Mouse (Mus musculus) kidney, postnatal 25 days (tissue): Measurements from ENCODE around the gene Anks1.

Experiments used
- DNase-seq, 2 experiments: peaks; one replicate each; pipeline ENCODE4 v3.0.0; 2021; ENCODE audit warnings: mixed read lengths in 2 of 2

Anks1 gene

DNA sequence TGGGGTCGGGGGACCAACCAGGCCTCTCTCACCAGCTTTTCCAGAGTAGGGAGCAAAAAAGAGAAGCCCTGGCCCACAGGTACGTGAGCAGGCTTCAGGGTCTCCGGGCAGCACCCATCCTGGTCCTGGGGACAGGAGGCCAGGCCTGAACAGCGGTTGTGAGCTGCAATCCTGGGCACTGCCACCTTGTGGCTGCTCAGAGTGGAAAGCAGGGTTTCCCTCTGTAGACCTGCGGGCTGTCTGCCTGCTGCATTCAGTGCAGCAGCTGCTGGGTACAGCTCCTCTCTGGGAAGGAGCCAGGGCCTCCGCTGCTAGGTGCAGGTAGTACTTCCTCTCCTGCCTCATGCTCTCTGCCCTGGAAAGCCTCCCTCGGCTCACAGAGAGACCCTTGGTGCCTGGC, 152.4 kb downstream of the Anks1 start:
- DNase-seq: peak in 1 of 2 experiments; percentile 42

- no peak for DNase-seq
Measured at GRCm38 (mm10) chr17:28062710-28063109, 153.6 kb downstream of the Anks1 start.

GRCm38 (mm10) chr17:28063163-28063562, 154.1 kb downstream of the Anks1 start:
- no peak for DNase-seq

DNA sequence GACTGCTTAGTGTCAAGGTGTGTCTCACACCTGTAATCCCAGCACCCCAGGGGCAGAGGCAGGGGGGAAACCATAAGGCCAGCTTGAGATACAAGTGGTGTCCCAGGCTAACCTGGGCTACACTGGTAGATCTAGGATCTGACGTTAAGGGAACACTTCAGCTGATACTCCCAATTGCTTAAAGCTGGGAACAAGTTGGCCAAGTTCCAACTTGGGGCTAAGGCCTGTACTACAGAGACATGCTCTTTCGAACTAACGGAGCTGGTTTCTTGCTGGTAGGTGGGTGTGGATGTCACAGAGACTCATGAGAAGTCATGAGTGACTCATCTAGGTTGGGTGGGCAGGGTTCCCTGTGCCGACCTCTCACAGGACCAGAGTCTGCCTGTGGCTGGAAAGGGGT, 158.2 kb downstream of the Anks1 start:
- no peak for DNase-seq

DNA sequence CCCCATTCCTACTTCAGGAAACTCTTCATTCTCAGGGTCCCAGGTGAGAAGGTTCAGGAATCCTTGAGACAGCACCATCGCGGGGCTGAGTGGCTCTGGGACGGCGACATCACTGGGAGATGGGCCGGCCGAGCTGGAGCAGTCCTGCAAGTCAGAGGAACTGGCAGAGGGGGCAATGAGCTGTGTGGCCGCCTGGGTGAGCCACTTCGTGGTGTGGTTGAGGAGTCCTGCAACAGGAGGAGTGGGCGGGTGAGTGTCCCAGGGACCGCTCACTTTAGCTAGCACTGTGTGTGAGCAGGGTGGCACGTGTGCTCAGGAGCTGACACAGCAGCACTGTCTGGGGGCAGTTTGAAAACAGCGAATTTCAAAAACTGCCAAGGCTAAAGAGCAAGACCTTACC, 160.3 kb downstream of the Anks1 start:
- DNase-seq: no peak

DNA sequence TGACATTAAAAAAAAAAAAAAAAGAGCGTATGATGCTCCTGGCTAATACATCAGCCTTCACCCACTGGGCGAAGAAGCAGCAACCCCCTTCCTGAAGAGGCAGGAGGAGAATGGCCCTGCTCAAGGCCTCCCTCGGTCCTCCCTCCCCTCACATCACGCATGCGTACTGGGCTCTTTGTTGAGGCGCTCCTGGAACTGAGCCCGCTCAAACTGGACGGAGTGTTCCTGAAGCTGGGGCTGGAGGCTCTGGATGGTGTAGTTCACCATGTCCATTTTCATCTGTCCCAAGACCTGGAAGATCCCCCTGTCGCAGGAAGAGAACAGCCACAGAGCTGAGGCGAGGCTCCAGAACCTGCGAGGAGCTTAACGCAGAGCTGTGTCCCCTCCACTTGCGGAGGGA, 161.2 kb downstream of the Anks1 start:
- no peak for DNase-seq

DNA sequence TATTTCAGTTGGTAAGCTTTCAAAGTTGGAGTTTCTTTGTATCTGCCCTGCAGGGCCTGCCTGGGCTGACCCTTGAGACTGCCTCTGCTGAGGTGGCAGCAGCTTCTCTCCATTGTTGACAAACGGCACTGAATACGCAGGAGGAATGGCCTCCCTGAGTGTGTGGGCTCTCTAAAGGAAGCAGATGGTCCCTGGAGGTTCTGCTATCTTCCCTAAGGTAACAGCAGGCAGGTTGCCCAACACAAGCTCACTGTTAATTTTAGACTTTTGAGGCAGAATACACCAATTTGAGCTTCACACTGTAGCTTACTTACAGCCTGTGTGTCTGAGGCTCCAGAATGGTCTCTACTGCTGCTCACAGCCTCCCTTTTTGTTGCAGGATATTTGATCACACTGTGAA, 163.6 kb downstream of the Anks1 start:
- no peak for DNase-seq

DNA sequence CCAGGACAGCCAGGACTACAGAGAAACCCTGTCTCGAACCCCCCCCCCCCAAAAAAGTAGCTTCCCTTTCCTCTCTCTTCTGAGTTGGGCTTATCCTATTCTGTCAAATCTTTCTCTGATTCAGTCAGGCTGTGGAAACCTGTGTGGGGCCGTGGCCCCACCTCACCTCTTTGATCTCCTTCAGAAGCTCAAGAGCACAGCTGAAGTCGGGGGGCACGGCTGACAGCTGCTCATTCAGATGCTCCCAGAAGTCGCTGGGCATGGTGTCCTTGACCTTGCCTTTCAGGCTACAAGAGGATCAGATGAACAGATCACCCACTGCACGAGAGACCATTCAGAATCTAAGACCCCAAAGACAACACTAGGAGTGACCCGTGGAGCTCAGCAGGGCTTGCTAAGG, 165.4 kb downstream of the Anks1 start:
- no peak for DNase-seq

DNA sequence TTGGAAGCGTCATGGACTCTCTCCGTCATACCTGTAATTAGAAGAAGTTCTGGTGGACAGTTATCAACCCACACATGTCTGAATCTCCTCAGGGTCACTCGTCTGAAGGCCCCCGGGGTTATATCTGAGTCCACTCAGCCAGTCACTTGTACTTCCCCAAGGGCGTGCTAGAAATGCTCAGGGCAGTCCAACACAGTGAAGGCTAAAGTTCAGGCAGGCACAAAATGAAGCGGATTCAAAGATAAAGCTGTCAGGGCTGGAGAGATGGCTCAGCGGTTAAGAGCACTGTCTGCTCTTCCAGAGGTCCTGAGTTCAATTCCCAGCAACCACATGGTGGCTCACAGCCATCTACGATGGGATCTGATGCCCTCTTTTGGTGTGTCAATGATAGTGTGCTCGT, 168.9 kb downstream of the Anks1 start:
- no peak for DNase-seq

DNA sequence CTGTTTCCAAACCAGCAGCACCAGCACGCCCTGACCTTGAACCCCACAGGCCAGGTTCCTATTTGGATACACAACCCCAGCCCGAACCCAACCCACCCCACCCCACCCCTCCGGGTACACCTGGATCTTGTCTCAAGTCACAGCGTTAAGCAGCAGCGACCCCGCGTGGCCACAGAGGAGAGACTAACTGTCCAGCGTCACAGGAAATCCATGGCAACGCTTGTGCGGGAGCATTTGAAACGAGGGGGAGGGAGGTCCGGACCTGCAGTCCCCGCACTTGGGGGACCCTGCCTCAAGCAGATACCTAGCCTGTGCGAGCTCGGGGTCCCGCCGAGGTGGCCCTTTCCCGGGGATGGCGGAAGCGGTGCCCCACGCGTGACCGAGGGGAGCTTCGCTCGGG, 170.5 kb downstream of the Anks1 start:
- DNase-seq: peak; percentile 91 to 94

GRCm38 (mm10) chr17:28080045-28080816, 171.1 kb downstream of the Anks1 start, which contains the start of gene Tcp11:
Tcp11 (minus strand) TSS chr17:28080639.
- DNase-seq: peak in 1 of 2 experiments; percentile 60

DNA sequence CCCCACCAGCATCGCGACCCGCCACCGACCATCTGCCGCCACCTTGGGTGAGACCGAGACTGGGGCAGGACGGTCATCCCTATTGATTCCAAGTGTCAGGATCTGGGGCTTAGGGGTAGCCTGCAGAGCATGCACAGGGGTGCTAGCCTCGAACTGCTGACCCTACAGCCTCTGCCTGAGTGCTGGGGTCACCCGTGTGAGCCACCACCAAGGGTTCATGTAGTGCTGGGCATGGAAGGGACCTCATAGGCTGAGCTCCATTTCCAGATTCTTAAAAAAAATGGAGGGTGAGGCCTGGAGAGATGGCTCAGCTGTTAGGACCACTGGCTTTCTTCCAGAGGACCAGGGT, 171.7 kb downstream of the Anks1 start:
- no peak for DNase-seq

GRCm38 (mm10) chr17:28081385-28081784, 172.3 kb downstream of the Anks1 start:
- DNase-seq: peak in 1 of 2 experiments; percentile 60

- no peak for DNase-seq
Measured at GRCm38 (mm10) chr17:28081856-28082255, 172.8 kb downstream of the Anks1 start.

DNA sequence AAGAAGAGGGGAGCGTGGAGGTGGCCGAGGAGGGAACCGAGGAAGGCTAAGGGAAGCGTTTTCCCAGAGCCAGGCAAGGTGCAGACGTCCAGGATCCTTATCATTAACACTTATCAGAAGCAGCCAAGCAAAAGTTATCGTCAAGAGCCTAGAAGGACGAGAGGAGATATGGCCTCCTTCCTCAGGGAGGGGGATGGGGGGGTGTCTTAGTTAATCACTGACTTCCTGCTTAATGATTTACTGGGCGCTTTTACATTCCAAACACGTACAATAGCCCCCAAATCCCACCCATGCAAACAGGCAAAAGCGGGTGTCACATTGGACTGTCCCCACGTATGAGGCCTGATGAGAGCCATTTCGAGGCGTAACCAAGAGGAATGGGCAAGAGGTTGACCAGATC, 173.8 kb downstream of the Anks1 start:
- DNase-seq: no peak

DNA sequence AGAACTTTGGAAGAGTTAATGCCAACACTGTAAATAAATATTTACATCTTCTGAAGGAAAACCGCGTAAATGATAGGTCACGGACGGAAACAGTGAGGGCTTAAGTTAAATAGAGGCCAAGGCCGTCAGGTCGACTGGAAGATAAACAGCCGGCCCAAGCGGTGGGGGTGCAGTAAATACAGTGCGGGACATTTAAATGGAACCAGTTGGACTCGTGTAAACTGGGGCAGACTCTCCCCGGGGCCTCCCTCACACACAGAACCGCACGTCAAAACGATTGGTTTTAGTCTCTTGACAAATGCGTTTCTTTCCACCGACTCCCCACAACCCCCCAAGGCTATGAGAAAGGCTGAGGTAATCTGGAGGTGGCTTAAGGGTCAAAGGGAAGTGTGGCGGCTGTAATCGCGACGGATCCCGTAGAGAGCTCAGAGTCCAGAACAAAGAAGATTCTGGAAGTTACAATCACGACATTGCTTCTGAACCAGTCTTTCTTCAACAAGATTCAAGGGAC, 175.3 kb downstream of the Anks1 start:
- no peak for DNase-seq

DNA sequence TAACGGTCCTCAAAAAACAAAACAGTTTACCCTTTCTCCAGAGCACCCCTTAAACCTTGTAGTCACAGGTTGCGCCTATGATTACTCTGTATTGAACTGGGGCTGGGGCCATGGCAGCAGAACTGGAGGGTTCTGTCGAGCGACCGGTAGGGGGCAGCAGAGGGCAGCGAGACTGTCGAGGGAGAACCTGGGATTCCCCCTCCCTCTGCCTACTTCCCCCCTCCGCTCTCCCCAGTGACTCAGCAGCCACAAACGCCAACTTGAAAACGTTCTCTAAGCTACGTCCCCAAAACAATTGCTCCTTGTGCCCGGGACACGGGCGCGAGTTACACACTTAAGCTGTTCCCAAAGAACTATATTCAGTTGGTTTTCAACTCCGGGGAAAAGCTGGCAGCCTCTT, 175.9 kb downstream of the Anks1 start:
- DNase-seq: peak; percentile 90 to 91

DNA sequence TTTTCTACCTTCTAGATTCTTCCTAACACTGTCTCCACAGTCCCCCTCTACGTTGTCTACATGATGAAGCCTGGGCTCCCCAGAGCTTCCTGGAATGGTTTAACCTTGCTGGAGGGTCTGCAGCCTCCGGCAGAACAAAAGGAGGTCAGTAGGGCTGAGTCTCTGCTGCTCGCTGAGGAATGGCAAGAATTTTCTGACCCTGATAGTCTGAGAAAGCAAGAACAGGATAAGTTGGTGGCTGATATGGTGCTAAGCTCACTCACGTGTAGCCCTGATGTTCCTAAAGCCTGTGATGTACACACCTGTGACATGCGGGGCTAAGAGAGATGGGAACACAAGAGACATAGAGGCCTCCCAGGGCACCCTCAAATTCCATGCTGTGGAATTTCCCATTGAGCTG, 178.3 kb downstream of the Anks1 start:
- DNase-seq: no peak

DNA sequence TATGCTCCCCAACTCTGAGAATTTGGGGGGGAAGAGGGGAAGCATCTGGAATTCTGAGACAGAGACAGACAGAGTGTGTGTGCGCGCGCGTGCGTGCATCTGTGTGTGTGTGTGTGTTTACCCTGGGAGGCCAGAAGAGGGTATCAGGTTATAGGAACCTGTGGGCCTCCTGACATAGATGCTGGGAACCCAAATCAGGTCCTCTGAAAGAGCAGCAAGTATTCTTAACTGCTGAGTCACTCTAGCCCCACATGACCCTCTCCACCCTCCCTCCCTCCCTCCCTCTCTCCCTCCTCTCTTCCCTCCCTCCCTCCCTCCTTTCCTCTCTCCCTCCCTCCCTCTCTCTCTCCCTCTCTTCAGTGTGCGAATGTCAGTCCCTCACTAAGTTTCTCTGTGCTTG, 179.6 kb downstream of the Anks1 start:
- DNase-seq: no peak

DNA sequence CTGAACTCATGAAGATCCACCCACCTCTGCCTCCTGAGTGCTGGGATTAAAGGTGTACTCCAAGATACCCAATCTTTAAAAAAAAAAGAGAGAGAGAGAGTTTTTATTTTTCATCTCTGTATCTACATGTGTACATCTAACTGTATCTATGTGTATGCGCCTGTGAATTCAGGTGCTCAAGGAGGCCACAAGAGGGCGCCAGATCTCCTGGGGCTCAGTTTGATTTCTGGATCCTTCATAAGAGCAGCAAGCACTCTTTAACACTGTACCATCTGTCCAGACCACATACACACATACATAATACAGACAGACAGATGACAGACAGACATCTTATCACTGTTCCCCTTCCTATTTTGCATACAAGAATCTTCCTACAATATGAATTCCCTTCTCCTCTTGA, 183.2 kb downstream of the Anks1 start:
- no peak for DNase-seq

DNA sequence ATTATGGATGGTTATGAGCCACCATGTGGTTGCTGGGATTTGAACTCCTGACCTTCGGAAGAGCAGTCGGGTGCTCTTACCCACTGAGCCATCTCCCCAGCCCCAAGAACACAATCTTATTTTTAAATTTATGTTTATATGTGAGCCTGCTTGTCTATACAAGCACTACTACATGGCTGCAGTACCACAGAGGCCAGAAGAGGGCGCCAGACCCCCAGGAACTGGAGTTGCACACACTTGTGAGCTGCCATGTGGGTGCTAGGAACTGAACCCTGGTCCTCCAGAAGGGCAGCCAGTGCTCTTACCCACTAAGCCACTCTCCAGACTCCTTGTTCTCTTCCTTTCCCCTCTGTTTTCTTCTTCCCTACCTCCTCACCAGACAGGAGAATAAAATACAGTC, 184.7 kb downstream of the Anks1 start:
- DNase-seq: no peak

GRCm38 (mm10) chr17:28096418-28096817, 187.3 kb downstream of the Anks1 start:
- DNase-seq: no peak

- peak in 1 of 2 experiments; percentile 63 for DNase-seq
Measured at GRCm38 (mm10) chr17:28097308-28097707, 188.2 kb downstream of the Anks1 start.

DNA sequence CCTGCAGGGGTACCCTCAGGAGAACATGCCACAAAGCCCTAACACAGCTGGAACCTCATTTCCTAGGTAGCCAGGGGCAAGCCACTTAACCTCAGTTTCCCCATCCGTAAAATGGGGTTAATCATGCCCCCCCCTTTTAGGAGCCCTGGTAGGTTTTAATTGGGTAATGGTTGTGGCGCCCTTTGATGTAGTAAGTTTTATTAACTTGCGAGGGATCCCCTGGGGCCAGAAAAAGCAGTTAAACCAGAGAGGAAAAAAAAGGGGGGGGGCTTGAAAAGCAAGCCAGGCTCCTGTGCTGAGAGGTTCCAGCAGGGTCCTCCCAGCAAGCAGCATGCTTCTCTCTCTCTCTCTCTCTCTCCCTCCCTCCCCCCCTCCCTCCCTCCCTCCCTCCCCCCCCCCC, 190.0 kb downstream of the Anks1 start:
- peak in 1 of 2 experiments; percentile 20 for DNase-seq

- no peak for DNase-seq
Measured at GRCm38 (mm10) chr17:28100669-28101068, 191.6 kb downstream of the Anks1 start.
